Mouse (Mus musculus) CH12.LX (cell line): ENCODE measurements at regions not wholly inside any gene's neighbourhood (a gene's known extent, or its start where the extent isn't known, plus 50 kb on each side); places are given as distances from the start of the nearest gene placed in this dataset.

ENCODE experiments used
- DNase-seq: peaks from one replicate; pipeline ENCODE4 v3.0.0-alpha.2; 2013; ENCODE audit errors: extremely low read depth
- H3K27ac ChIP-seq: 2 replicates; pipeline ENCODE4 v1.5.1; 2012; ENCODE audit warnings: low read depth, mild to moderate bottlenecking, control low read depth, moderate library complexity; ENCODE audit not compliant: insufficient read depth
- H3K27me3 ChIP-seq: replicated peaks from 2 replicates; pipeline ENCODE3; 2012; ENCODE audit warnings: inconsistent platforms
- H3K36me3 ChIP-seq, 2 experiments: replicated peaks in 1 of 2; 2 replicates each; pipeline versions ENCODE3 to v1.6.1; 2012; ENCODE audit warnings: inconsistent platforms in 1 of 2, low read length in 1 of 2, mild to moderate bottlenecking in 1 of 2, mixed read lengths in 1 of 2, moderate library complexity in 1 of 2; ENCODE audit not compliant: control insufficient read depth in 1 of 2, insufficient read depth in 1 of 2
- H3K4me1 ChIP-seq, 2 experiments: 2 replicates each; pipeline ENCODE4 v1.6.1; 2012; ENCODE audit warnings: inconsistent platforms in 1 of 2, moderate library complexity in 1 of 2; ENCODE audit not compliant: insufficient read depth in 2 of 2, control insufficient read depth in 1 of 2
- H3K4me2 ChIP-seq: 2 replicates; pipeline ENCODE4 v1.6.1; 2012; ENCODE audit warnings: low read depth, mild to moderate bottlenecking, control low read depth; ENCODE audit not compliant: poor library complexity, insufficient read depth, severe bottlenecking
- H3K4me3 ChIP-seq, 3 experiments: fragments of 150-350 bp in 1 of 3; sonication (generic) in 1 of 3; replicated peaks in 1 of 3; 2 replicates each; pipeline versions ENCODE3 to v1.5.1; 2011 to 2012; ENCODE audit warnings: low read depth in 2 of 3, low read length in 2 of 3, mild to moderate bottlenecking in 2 of 3, moderate library complexity in 2 of 3, control low read depth in 1 of 3, improper control_type of control experiment in 1 of 3, inconsistent platforms in 1 of 3, mixed read lengths in 1 of 3; ENCODE audit not compliant: poor library complexity in 1 of 3
- H3K79me2 ChIP-seq: replicated peaks from 2 replicates; pipeline ENCODE4 v1.6.1; 2012; ENCODE audit warnings: mild to moderate bottlenecking, moderate library complexity; ENCODE audit not compliant: control insufficient read depth, poor library complexity, insufficient read depth, severe bottlenecking; ENCODE audit errors: extremely low read depth
- H3K9ac ChIP-seq: 2 replicates; pipeline ENCODE4 v1.6.1; 2012; ENCODE audit warnings: low read depth, mild to moderate bottlenecking, control low read depth, moderate library complexity; ENCODE audit not compliant: insufficient read depth
- H3K9me3 ChIP-seq: replicated peaks from 2 replicates; pipeline ENCODE3; 2012; ENCODE audit warnings: low read length, inconsistent platforms, mixed read lengths
- BHLHE40 ChIP-seq: IDR thresholded peaks from 2 replicates; pipeline ENCODE4 v1.6.1; 2011; ENCODE audit warnings: mild to moderate bottlenecking, low read depth, low read length, improper control_type of control experiment
- CHD1 ChIP-seq: IDR thresholded peaks from 2 replicates; pipeline ENCODE4 v1.6.1; 2012; ENCODE audit warnings: low read depth, low read length, improper control_type of control experiment, inconsistent platforms
- CHD2 ChIP-seq: IDR thresholded peaks from 2 replicates; pipeline ENCODE4 v1.6.1; 2011; ENCODE audit warnings: low read length, improper control_type of control experiment
- E2F4 ChIP-seq: IDR thresholded peaks from 2 replicates; pipeline ENCODE4 v1.6.1; 2011; ENCODE audit warnings: low read depth, low read length, improper control_type of control experiment; ENCODE audit not compliant: insufficient replicate concordance
- EP300 ChIP-seq: IDR thresholded peaks from 2 replicates; pipeline ENCODE4 v1.6.1; 2011; ENCODE audit warnings: low read length, improper control_type of control experiment
- ETS1 ChIP-seq: conservative IDR thresholded peaks from 2 replicates; pipeline ENCODE4 v1.6.1; 2012; ENCODE audit warnings: low read depth, mild to moderate bottlenecking, inconsistent platforms, low read length, improper control_type of control experiment, moderate library complexity
- GABPA ChIP-seq: IDR thresholded peaks from 2 replicates; pipeline ENCODE4 v1.6.1; 2012; ENCODE audit warnings: low read depth, low read length, improper control_type of control experiment, inconsistent platforms; ENCODE audit not compliant: insufficient replicate concordance
- IRF4 ChIP-seq: IDR thresholded peaks from 2 replicates; pipeline ENCODE4 v1.6.1; 2014; ENCODE audit warnings: low read depth, mild to moderate bottlenecking, inconsistent platforms, low read length, improper control_type of control experiment
- JUND ChIP-seq: conservative IDR thresholded peaks from 2 replicates; pipeline ENCODE4 v1.6.1; 2011; ENCODE audit warnings: low read depth, low read length, improper control_type of control experiment
- MAFK ChIP-seq: IDR thresholded peaks from 2 replicates; pipeline ENCODE4 v1.6.1; 2011; ENCODE audit warnings: low read length, improper control_type of control experiment; ENCODE audit not compliant: insufficient replicate concordance
- MYC ChIP-seq: IDR thresholded peaks from 2 replicates; pipeline ENCODE4 v1.6.1; 2011; ENCODE audit warnings: low read depth, mild to moderate bottlenecking, improper control_type of control experiment, low read length
- NELFE ChIP-seq: IDR thresholded peaks from 2 replicates; pipeline ENCODE4 v1.6.1; 2011; ENCODE audit warnings: low read depth, low read length, improper control_type of control experiment
- POLR2A ChIP-seq: IDR thresholded peaks from 2 replicates; pipeline ENCODE4 v1.6.1; 2011; ENCODE audit warnings: low read depth, mild to moderate bottlenecking, improper control_type of control experiment, low read length
- POLR2AphosphoS2 ChIP-seq: IDR thresholded peaks from 2 replicates; pipeline ENCODE4 v1.6.1; 2011; ENCODE audit warnings: low read depth, low read length, improper control_type of control experiment
- RAD21 ChIP-seq: IDR thresholded peaks from 2 replicates; pipeline ENCODE4 v1.6.1; 2011; ENCODE audit warnings: low read depth, mild to moderate bottlenecking, low read length, improper control_type of control experiment, moderate library complexity
- TBP ChIP-seq: conservative IDR thresholded peaks from 2 replicates; pipeline ENCODE4 v1.6.1; 2011; ENCODE audit warnings: low read depth, low read length, improper control_type of control experiment
- TCF12 ChIP-seq: IDR thresholded peaks from 2 replicates; pipeline ENCODE4 v1.6.1; 2014; ENCODE audit warnings: low read depth, mild to moderate bottlenecking, inconsistent platforms, low read length, improper control_type of control experiment
- USF1 ChIP-seq: IDR thresholded peaks from 2 replicates; pipeline ENCODE4 v1.6.1; 2014; ENCODE audit warnings: low read depth, mild to moderate bottlenecking, inconsistent platforms, low read length, improper control_type of control experiment
- USF2 ChIP-seq: conservative IDR thresholded peaks from 2 replicates; pipeline ENCODE4 v1.6.1; 2011; ENCODE audit warnings: low read depth, low read length, improper control_type of control experiment
- ZC3H11A ChIP-seq: IDR thresholded peaks from 2 replicates; pipeline ENCODE4 v1.6.1; 2012; ENCODE audit warnings: low read depth, mild to moderate bottlenecking, inconsistent platforms, low read length, improper control_type of control experiment
- ZKSCAN1 ChIP-seq: IDR thresholded peaks from 2 replicates; pipeline ENCODE4 v1.6.1; 2012; ENCODE audit warnings: low read depth, inconsistent platforms, low read length, improper control_type of control experiment, borderline replicate concordance
- ZNF384 ChIP-seq: IDR thresholded peaks from 2 replicates; pipeline ENCODE4 v1.6.1; 2012; ENCODE audit warnings: low read depth, low read length, improper control_type of control experiment, inconsistent platforms
- dilution Hi-C: fragments of 300-500 bp; cut with MboI; formaldehyde crosslinking; loops from 2 replicates; pipeline ENCODE4 v1.14.3; 2020; ENCODE audit warnings: low sequenced_read_pairs; ENCODE audit not compliant: extremely low pct_unique_long_range_greater_than_20kb, extremely low pct_ligation_motif_present
- in situ Hi-C: fragments of 300-500 bp; cut with MboI; formaldehyde crosslinking; loops from 3 replicates; pipeline ENCODE4 v1.14.3; 2019; ENCODE audit warnings: low sequenced_read_pairs, low pct_ligation_motif_present, low pct_unique_long_range_greater_than_20kb, mixed read lengths

GRCm38 (mm10) chr13:73395856-73396255 is 67.5 kb upstream of the Ndufs6 start:
- TF ChIP-seq NELFE (no peak), USF1 (no peak), CHD2 (no peak), ZKSCAN1 (no peak), E2F4 (no peak), JUND (no peak), GABPA (no peak), EP300 (no peak), IRF4 (no peak), ZNF384 (no peak)
- in situ Hi-C loops, result no loop called here
- Histone ChIP-seq H3K9ac (no peak overlapping the region), H3K27ac (no peak overlapping the region), H3K27me3 (peaks cover 14% of the 10 kb centered on the region), H3K36me3 (no peaks in the 10 kb centered on the region), H3K9me3 (peaks cover 6% of the 10 kb centered on the region), H3K4me3 (no peak overlapping the region), H3K4me1 (no peaks in the 10 kb centered on the region), H3K4me2 (no peak overlapping the region), H3K79me2 (no peaks in the 10 kb centered on the region)
- dilution Hi-C loops, result no loop called here
- no peak for DNase-seq

DNA sequence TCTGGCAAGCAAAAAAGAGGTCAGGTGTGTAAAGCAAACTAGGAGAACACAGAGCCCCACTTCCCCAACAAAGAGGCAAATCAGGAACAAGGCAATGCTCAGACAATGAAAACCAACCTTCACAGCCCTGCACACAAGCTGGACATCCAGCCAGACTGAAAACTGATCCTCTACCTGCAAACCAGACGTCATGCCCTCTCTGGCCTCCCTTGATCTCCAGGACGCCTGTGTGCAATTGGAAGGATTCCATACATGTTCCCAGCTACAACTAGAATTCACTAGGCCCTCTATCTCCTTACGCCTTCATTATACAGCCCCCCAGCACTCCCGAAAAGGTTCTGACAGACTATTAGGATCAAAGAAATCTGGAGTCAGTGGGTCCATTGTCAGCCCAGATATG is 60.7 kb upstream of the Ndufs6 start:
- no peak for DNase-seq
- H3K4me2 ChIP-seq, result no peak overlapping the region
- in situ Hi-C loops, result no loop called here
- TF ChIP-seq POLR2A (no peak), USF2 (no peak), JUND (no peak), E2F4 (no peak), TBP (no peak), CHD1 (no peak), ZNF384 (no peak), NELFE (no peak), MYC (no peak), BHLHE40 (no peak), ETS1 (no peak), MAFK (no peak), POLR2AphosphoS2 (no peak), RAD21 (no peak), ZC3H11A (no peak), USF1 (no peak), TCF12 (no peak)
- TF ChIP-seq, all 38 proteins: peak for 0
- no peak overlapping the region for H3K4me3 ChIP-seq
- H3K79me2 ChIP-seq, result no peaks in the 10 kb centered on the region
- peaks cover 45% of the 10 kb centered on the region for H3K27me3 ChIP-seq
- dilution Hi-C loops, result no loop called here
- no peaks in the 10 kb centered on the region for H3K4me1 ChIP-seq
- no peaks in the 10 kb centered on the region for H3K36me3 ChIP-seq
- no peak overlapping the region for H3K27ac ChIP-seq
- no peak overlapping the region for H3K9ac ChIP-seq
- H3K9me3 ChIP-seq, result peaks cover 7% of the 10 kb centered on the region
